Mouse (Mus musculus) retina, adult 2 months (tissue): ENCODE measurements around the gene Dazl.
A peak's percentile ranks its signal among the peaks of the same experiment; 100 is the strongest.

Source experiments
- DNase-seq: peaks from one replicate; pipeline ENCODE4 v3.0.0-alpha.2; 2012; ENCODE audit warnings: low read depth, low spot score

Dazl gene

GRCm38 (mm10) chr17:50293241-50293731 is at the start of gene Dazl:
TSS of gene Dazl (minus strand) at chr17:50293636.
- DNase-seq, result no peak

- DNase-seq, result no peak
Measured at GRCm38 (mm10) chr17:50341850-50342544, 48.6 kb upstream of the Dazl start.

GRCm38 (mm10) chr17:50338901-50339300 is 45.5 kb upstream of the Dazl start:
- DNase-seq, result no peak

GRCm38 (mm10) chr17:50335776-50336175 is 42.3 kb upstream of the Dazl start:
- no peak for DNase-seq

GRCm38 (mm10) chr17:50334694-50335093 is 41.3 kb upstream of the Dazl start:
- no peak for DNase-seq

- DNase-seq, result no peak
Measured at GRCm38 (mm10) chr17:50332012-50332300, 38.5 kb upstream of the Dazl start.

GRCm38 (mm10) chr17:50331171-50332011 is 38.0 kb upstream of the Dazl start:
- no peak for DNase-seq

- DNase-seq, result no peak
Measured at GRCm38 (mm10) chr17:50330245-50330644, 36.8 kb upstream of the Dazl start.

- no peak for DNase-seq
Measured at GRCm38 (mm10) chr17:50324658-50325057, 31.2 kb upstream of the Dazl start.

GRCm38 (mm10) chr17:50318810-50319209 is 25.4 kb upstream of the Dazl start:
- DNase-seq, result no peak

GRCm38 (mm10) chr17:50316216-50317150 is 23.0 kb upstream of the Dazl start:
- no peak for DNase-seq

GRCm38 (mm10) chr17:50310148-50310802 is 16.8 kb upstream of the Dazl start:
- no peak for DNase-seq

- DNase-seq, result no peak
Measured at GRCm38 (mm10) chr17:50309512-50310072, 16.2 kb upstream of the Dazl start.

GRCm38 (mm10) chr17:50308880-50309279 is 15.4 kb upstream of the Dazl start:
- DNase-seq, result no peak

GRCm38 (mm10) chr17:50308059-50308647 is 14.7 kb upstream of the Dazl start:
- DNase-seq, result no peak

GRCm38 (mm10) chr17:50302867-50303266 is 9.4 kb upstream of the Dazl start:
- DNase-seq, result no peak

- DNase-seq, result no peak
Measured at GRCm38 (mm10) chr17:50300171-50300841, 6.9 kb upstream of the Dazl start.

GRCm38 (mm10) chr17:50298821-50299220 is 5.4 kb upstream of the Dazl start:
- no peak for DNase-seq

- no peak for DNase-seq
Measured at GRCm38 (mm10) chr17:50294726-50295125, 1.3 kb upstream of the Dazl start.

- DNase-seq, result peak; percentile 76
Measured at GRCm38 (mm10) chr17:50292661-50293171, 720 bp downstream of the Dazl start.
